Comparison of ENCODE assay signal across 10 mouse cellular contexts in the genomic region with DNA sequence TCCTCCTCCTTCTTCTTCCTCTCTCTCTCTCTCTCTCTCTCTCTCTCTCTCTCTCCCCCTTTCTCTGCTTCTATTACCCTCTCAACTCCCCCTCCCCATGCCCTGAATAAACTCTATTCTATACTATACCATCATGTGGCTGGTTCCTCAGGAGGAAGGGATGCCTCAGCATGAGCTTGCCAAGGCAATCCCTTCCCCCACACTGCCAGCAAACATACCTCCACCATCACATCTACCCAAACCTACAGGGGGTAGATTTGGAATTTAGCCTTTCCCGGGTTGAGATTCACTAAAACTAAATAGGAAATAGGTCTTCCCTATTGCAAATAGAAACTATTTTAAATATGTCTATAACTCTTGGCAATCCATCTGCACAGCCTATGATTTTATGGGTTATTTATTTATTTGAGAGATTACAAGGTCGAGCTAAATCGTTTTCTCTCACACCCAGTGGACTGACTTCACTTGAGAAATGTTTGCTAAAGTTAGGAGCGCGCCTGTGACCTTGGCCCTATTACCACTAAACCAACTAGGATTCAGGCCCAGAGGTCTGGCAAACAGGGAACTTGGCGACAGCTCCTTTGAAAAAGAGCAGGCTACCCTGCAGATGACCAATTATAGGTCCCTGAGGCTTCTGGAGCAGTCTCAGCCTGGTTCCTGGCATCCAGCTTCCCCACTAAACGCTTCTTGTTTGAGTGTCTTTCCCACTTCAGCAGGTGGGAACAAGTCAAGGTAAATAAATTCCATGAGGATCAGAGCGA. TPM values are rescaled to one million over a fixed set of nuclear protein-coding genes. Genes with fewer than 3 reads are reported as not detected.
DNase-seq lines count a peak whose midpoint lies in the region; ATAC-seq and TF ChIP-seq lines count a peak whose summit lies in the region.
"Had no signal": no experiment of that assay in that cellular context is flagged by ENCODE, and none has a peak within 500 bp of the region (broad histone marks: within the 10 kb centered on the region; RNA-seq: fewer than 3 reads in every experiment).

No protein-coding gene starts in this region.

- H3K27me3 ChIP-seq in thymus, adult 2 months (ENCODE audit: control insufficient read depth, insufficient read depth, low read length), result no peaks in the 10 kb centered on the region
- no peaks in the 10 kb centered on the region for H3K27me3 ChIP-seq in stomach, postnatal 0 days (ENCODE audit: control insufficient read depth, insufficient read depth, low read length)
- H3K27me3 ChIP-seq in midbrain, embryonic 11.5 days (ENCODE audit: control insufficient read depth, insufficient read depth, low read length), result no peaks in the 10 kb centered on the region
- H3K27me3 ChIP-seq in hindbrain, embryonic 12.5 days, result no peaks in the 10 kb centered on the region

- no peaks in the 10 kb centered on the region for H3K9me3 ChIP-seq in stomach, postnatal 0 days (ENCODE audit: control insufficient read depth, low read length)
- no peaks in the 10 kb centered on the region for H3K9me3 ChIP-seq in midbrain, embryonic 11.5 days (ENCODE audit: control insufficient read depth, low read length)
- no peaks in the 10 kb centered on the region for H3K9me3 ChIP-seq in hindbrain, embryonic 12.5 days (replicated peaks)

- peak overlapping the region; percentile 3; the same call in 1 of the 2 replicates for H3K4me2 ChIP-seq in stomach, postnatal 0 days (replicated peaks; ENCODE audit: low read depth)
- H3K4me2 ChIP-seq in midbrain, embryonic 11.5 days, result no peak overlapping the region
- H3K4me2 ChIP-seq in hindbrain, embryonic 12.5 days (replicated peaks), result no peak overlapping the region
- H3K4me2 ChIP-seq: lung, embryonic 14.5 days had no signal

- H3K9ac ChIP-seq in stomach, postnatal 0 days (ENCODE audit: low read length), result no peak overlapping the region
- no peak overlapping the region for H3K9ac ChIP-seq in midbrain, embryonic 11.5 days (ENCODE audit: low read length)
- H3K9ac ChIP-seq in hindbrain, embryonic 12.5 days, result no peak overlapping the region
- H3K9ac ChIP-seq: lung, embryonic 14.5 days had no signal

- DNase-seq in thymus, adult 2 months, result no peak
- DNase-seq in thymus, postnatal 4 days, result no peak
- peak; percentile 52 for DNase-seq in gastrocnemius, postnatal 14 days
- peak; percentile 47 for DNase-seq in kidney, postnatal 10 days
- peak; percentile 64 for DNase-seq in stomach, postnatal 0 days (ENCODE audit: low spot score)
- no peak for DNase-seq in cerebellum, adult 18-20 months
- DNase-seq in midbrain, embryonic 11.5 days (ENCODE audit: low spot score, missing footprints), result no peak
- DNase-seq: lung, embryonic 14.5 days; right cerebral cortex, postnatal 14 days had no signal

- H3K27ac ChIP-seq in thymus, adult 2 months (ENCODE audit: control insufficient read depth, insufficient read depth, low read length), result peak overlapping the region; percentile 96
- H3K27ac ChIP-seq in stomach, postnatal 0 days (replicated peaks), result peak overlapping the region; percentile 75
- no peak overlapping the region for H3K27ac ChIP-seq in midbrain, embryonic 11.5 days (ENCODE audit: low read depth, low read length)
- no peak overlapping the region for H3K27ac ChIP-seq in hindbrain, embryonic 12.5 days

- peaks cover 67% of the 10 kb centered on the region for H3K4me1 ChIP-seq in thymus, adult 2 months (replicated peaks; ENCODE audit: control insufficient read depth, insufficient read depth, low read length)
- peaks cover 3% of the 10 kb centered on the region for H3K4me1 ChIP-seq in stomach, postnatal 0 days (replicated peaks; ENCODE audit: control insufficient read depth, insufficient read depth)
- H3K4me1 ChIP-seq in midbrain, embryonic 11.5 days (ENCODE audit: control insufficient read depth, insufficient read depth, low read length), result no peaks in the 10 kb centered on the region
- H3K4me1 ChIP-seq in hindbrain, embryonic 12.5 days, result peaks cover 6% of the 10 kb centered on the region; the same call in 1 of the 2 replicates

- TF ChIP-seq EP300 in stomach, postnatal 0 days (optimal IDR thresholded peaks at IDR 0.05), result no peak

- H3K36me3 ChIP-seq in thymus, adult 2 months (ENCODE audit: control insufficient read depth, insufficient read depth, low read length), result no peaks in the 10 kb centered on the region
- no peaks in the 10 kb centered on the region for H3K36me3 ChIP-seq in stomach, postnatal 0 days (ENCODE audit: control insufficient read depth, insufficient read depth, low read length)
- no peaks in the 10 kb centered on the region for H3K36me3 ChIP-seq in midbrain, embryonic 11.5 days (ENCODE audit: control insufficient read depth, insufficient read depth, low read length)
- no peaks in the 10 kb centered on the region for H3K36me3 ChIP-seq in hindbrain, embryonic 12.5 days

- peak; percentile 58 for ATAC-seq in stomach, postnatal 0 days (ENCODE audit: low FRiP score, low TSS enrichment)
- no peak for ATAC-seq in midbrain, embryonic 11.5 days (ENCODE audit: low FRiP score)
- no peak for ATAC-seq in hindbrain, embryonic 12.5 days (ENCODE audit: low FRiP score)

- WGBS in thymus, adult 2 months, result 60% methylated on average over 8 of the region's 8 CpGs
- 23% methylated on average over 8 of the region's 8 CpGs for WGBS in stomach, postnatal 0 days
- WGBS in midbrain, embryonic 11.5 days, result 51% methylated on average over 8 of the region's 8 CpGs
- 45% methylated on average over 8 of the region's 8 CpGs for WGBS in hindbrain, embryonic 12.5 days

- TF ChIP-seq POLR2A in thymus, adult 2 months (IDR thresholded peaks at IDR 0.05; ENCODE audit: control insufficient read depth, extremely low read depth, insufficient read depth, low read length, poor library complexity), result no peak

- no peak for TF ChIP-seq CTCF in thymus, adult 2 months (IDR thresholded peaks at IDR 0.05; ENCODE audit: borderline replicate concordance, control insufficient read depth, extremely low read depth, insufficient read depth, low read length, poor library complexity)
- no peak for TF ChIP-seq CTCF in stomach, postnatal 0 days (IDR thresholded peaks at IDR 0.05; ENCODE audit: low read depth)

- intact Hi-C loops in gastrocnemius, postnatal 14 days (cut with DNase I; ENCODE audit: low total_unique reads), result no loop called here

- no peak overlapping the region for H3K4me3 ChIP-seq in thymus, adult 2 months (ENCODE audit: control insufficient read depth, insufficient read depth, low read length)
- no peak overlapping the region for H3K4me3 ChIP-seq in stomach, postnatal 0 days (ENCODE audit: low read depth, low read length)
- no peak overlapping the region for H3K4me3 ChIP-seq in midbrain, embryonic 11.5 days (ENCODE audit: low read depth, low read length)
- H3K4me3 ChIP-seq in hindbrain, embryonic 12.5 days, result no peak overlapping the region

RNA-seq across cellular contexts. Expression of gene Ppp2r5a, which starts 17.1 kb away (rescaled TPM):
- polyA plus RNA-seq in thymus, adult 2 months (2012; rRNA removed), result 145 and 167 TPM in 2 replicates
- total RNA-seq in gastrocnemius, postnatal 14 days (2021), result 10 to 100 TPM; 63.0 to 67.2 TPM
- polyA plus RNA-seq in stomach, postnatal 0 days (2015; fragmentation: Nextera tagmentation; extraction: Ambion mirVana), result 28.4 and 32.9 TPM in 2 replicates
- polyA plus RNA-seq in midbrain, embryonic 11.5 days (2014; fragmentation: Nextera tagmentation; extraction: Ambion mirVana), result 14.8 and 19.2 TPM in 2 replicates
- polyA plus RNA-seq in hindbrain, embryonic 12.5 days (2016; fragmentation: Nextera tagmentation; extraction: Ambion mirVana), result 13.9 and 14.9 TPM in 2 replicates

Comparison
In these comparisons a context has a peak if more than half of its experiments do, and no peak if none do; other contexts are left out.
1. DNase-seq: peak in gastrocnemius, postnatal 14 days (single experiment), kidney, postnatal 10 days (single experiment) and stomach, postnatal 0 days (single experiment); none in thymus, adult 2 months (single experiment), thymus, postnatal 4 days (single experiment), cerebellum, adult 18-20 months (0 of 2) and midbrain, embryonic 11.5 days (single experiment).
2. H3K27ac ChIP-seq: peak in thymus, adult 2 months (single experiment) and stomach, postnatal 0 days (single experiment); none in midbrain, embryonic 11.5 days (single experiment) and hindbrain, embryonic 12.5 days (single experiment).